Mouse (Mus musculus) bone marrow, adult 2 months (tissue): ENCODE measurements at regions not wholly inside any gene's neighbourhood (a gene's known extent, or its start where the extent isn't known, plus 50 kb on each side); places are given as distances from the start of the nearest gene placed in this dataset.

ENCODE experiments used
- CTCF ChIP-seq: fragments of 200-500 bp; IDR thresholded peaks from 2 replicates; pipeline ENCODE4 v1.5.1; 2011; ENCODE audit warnings: low read length, control low read depth; ENCODE audit not compliant: control insufficient read depth, insufficient read depth
- POLR2A ChIP-seq: fragments of 200-500 bp; IDR thresholded peaks from 2 replicates; pipeline ENCODE4 v1.6.1; 2011; ENCODE audit warnings: low read depth, mild to moderate bottlenecking, control low read depth, low read length, borderline replicate concordance; ENCODE audit not compliant: control insufficient read depth

DNA sequence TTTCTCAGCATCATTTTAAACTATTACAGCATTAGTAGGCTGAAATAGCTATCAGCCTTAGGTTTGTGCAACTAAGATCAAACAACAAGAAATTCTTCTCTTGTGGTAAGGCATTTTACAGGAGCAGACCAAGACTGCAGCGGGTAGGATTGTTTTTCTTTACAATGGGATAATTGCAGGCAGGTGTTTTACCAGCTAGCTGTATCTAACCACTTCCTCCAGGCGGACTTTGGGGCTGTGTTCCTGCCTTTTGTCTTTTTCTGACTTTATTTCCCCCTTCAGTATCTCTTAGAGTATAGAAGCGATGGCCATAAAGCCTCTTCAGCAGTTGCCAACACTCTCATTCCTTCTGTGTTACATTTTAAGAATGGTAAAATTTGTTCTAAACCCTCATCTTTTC, 84.8 kb upstream of the Hs6st1 start:
- TF ChIP-seq CTCF (no peak), POLR2A (no peak)
